Mouse (Mus musculus) c-Kit-positive CD71-negative TER-119-negative erythroid progenitor cells, embryonic 14.5 days (primary cell): ENCODE results near the gene Spryd4.
"Not testable (repeated sequence)": the region's sequence is repeated elsewhere in the genome, so short reads cannot be mapped to it uniquely, and the experiment has no call there.

Source experiments
- DNase-seq: peaks from one replicate; pipeline ENCODE4 v3.0.0-alpha.2; 2013; ENCODE audit warnings: low read depth

The Spryd4 gene

DNA sequence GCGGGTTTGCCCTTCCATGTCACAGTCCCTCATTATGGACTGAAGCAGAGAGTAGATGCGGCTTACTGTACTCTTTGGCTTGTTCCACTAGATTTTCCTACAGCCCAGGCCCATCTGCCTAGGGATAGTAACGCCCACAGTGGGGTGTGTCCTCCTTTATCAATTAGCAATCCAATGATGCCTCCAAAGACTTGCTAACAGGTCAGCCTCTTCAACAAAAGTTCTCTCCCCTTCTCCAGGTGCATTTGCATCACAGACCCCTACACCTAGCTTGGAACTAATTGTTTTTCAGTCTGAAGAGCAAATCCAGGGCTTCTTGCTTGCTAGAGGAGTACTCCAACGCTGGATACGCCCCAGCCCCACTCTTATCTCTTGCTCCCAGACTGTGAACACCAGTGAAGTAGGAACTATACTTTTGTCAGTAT is 24.4 kb downstream of the Spryd4 start:
- DNase-seq: no peak

DNA sequence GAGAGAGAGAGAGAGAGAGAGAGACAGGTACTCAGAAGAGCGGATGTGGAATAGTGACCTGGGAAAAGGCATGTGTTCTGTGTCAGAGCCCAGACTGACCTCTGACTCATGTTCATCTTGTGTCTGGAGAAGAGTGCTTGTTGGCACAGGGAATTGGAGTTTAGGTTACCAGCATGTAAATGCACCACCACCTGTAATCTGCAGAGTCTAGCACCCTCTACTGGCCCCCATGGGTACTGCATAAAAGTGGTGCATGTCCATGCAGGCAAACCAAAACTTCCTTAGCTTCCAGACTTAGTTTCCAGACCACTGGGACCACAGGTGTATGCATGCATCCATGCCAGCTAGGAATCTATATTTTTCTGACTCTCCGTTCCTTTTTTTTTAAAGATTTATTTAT is 25.6 kb downstream of the Spryd4 start:
- peak; percentile 88 for DNase-seq

DNA sequence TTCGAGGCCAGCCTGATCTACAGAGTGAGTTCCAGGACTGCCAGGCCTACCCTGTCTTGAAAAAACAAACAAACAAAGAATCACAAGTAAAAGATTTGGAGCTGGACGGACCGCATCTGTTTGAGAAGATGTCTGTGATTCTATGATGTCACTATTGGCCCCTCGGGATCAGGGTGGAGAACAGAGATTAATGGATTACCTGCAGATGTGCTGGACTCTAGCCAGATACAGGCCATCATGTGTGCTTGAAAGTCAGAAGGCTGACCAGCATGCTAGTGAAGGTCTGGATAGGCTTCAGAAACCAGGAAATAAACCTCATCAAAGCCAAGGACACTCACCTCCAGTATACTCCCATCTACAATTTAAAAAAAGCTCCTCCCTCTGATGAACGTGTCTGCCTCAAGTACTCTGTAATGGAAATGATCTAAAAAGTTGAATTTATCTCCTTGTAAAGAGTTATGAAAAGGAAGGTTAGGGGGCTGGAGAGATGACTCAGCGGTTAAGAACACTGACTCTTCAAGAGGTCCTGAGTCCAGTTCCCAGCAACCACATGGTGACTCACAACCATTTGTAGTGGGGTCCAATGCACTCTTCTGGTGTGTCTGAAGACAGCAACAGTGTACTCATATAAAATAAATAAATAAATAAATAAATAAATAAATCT is 26.2 kb downstream of the Spryd4 start:
- DNase-seq: no peak

DNA sequence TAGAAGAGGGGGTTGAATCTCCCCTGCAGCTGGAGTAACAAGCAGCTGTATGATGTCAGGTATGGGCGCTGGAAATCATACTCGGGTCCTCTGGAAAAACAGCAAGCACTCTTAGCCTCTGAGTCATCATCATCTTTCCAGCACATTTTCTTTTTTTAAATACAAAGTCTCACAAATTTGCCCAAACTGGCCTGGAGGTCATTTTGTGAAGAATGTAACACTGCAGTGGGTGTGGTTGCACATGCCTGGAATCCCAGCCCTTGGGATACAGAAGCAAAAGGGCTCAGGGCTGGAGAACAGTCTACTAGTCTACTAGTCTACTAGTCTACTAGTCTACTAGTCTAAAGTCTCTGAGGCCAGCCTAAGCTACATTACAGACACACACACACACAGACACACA is 27.3 kb downstream of the Spryd4 start:
- no peak for DNase-seq

DNA sequence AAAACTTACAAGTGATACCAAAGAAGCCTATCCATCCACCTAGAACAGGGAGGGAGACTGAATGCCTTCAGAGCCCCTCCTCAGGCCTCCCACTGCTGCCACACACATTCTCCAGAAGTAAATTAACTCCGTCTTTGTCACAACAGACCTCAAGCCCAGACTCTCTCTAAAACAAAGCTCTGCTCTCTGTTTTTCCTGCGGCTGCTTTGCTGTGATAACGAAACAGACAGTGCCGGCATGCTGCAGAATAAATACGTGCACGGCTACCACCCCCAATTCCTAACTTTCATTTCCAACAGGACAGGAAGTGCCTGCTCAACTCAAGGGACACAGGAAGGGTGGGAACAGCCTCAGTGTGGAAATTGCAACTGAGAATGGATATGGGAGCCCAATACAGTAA is 31.6 kb downstream of the Spryd4 start, which contains the start of gene Rbms2:
Gene Rbms2, minus strand, starts transcription at position 309 of the 400 bp plus-strand sequence.
- DNase-seq: no peak

DNA sequence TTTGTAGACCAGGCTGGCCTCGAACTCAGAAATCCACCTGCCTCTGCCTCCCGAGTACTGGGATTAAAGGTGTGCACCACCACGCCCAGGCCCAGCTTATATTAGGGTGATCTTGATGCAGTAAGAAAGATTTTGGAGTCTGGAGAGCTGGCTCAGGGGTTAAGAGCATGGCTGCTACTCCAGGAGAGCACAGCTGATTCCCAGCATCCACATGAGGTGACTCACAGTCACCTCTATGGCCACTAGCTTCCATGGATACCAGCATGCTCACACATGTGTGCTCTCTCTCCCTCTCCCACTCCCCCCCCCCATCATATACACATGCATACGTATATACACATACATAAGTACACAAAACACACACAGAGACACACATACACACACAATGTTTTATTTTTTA is 34.3 kb downstream of the Spryd4 start:
- DNase-seq: no peak

DNA sequence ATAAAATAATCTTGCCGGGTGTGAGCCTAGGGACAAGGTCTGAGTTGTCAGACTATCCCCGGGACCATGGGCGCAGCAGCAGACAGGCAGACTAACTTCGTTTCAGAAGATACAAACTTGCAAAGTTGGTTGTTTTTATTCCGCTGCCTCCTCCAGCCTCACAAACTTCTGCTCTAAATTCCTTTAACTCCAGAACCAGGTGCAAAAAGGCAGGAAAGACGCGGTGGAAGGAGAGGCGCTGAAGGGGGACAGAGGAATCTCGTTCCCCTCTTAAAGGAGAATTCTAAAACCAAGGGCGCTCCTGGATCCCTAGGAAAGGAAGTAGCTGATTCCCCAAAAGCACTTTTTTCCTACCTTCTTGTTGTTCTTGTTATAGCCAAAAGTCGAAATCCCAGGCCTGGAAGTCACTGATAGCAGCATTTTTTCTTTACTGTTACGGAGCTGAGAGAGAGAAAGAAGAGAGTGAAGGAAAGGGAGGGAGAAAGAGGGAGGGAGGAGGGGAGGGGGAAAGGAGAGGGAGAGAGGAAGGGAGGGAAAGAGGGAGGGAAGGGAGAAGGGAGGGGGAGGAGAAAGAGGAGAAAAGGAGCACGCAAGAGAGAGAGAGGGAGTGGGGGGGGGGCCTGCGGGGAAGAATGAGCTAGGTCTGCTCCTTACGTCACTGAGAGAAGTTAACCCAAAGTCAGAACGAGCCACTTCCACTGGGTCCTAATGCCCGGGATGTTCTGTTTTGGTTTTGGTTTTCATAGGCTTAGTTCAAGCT is 35.4 kb downstream of the Spryd4 start:
- peak; percentile 52 for DNase-seq

DNA sequence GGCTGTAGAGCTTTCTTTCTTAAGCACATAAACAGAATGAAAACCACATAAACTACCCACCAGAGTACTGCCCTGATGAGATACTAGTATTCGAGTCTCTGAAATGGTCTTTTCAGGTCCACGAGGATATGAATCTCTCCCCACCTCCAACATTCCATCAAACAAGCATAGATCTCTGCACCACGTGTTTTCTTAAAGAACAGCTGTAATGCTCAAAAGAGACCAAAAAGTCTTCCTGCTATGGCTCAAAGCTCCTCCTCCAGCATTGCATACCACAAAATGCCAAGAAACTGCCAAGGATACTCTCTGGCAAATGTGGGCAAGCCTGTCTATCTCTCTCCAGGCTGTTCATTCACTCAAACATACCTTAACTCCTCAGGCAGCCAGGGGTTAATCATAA is 36.3 kb downstream of the Spryd4 start:
- no peak for DNase-seq

DNA sequence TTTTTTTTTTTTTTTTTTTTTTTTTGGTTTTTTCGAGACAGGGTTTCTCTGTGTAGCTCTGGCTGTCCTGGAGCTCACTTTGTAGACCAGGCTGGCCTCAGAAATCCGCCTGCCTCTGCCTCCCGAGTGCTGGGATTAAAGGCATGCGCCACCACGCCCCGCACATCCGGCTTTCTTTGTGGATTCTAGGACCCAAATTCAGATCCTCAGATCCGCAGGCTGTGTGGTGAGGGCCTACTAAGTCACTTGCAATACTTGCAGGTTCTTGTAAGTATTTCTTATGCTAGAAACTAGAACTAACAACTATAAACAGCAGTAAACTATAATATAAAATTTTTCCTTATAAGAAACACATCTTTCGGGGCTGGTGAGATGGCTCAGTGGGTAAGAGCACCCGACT is 40.3 kb downstream of the Spryd4 start:
- DNase-seq: not testable (repeated sequence)

DNA sequence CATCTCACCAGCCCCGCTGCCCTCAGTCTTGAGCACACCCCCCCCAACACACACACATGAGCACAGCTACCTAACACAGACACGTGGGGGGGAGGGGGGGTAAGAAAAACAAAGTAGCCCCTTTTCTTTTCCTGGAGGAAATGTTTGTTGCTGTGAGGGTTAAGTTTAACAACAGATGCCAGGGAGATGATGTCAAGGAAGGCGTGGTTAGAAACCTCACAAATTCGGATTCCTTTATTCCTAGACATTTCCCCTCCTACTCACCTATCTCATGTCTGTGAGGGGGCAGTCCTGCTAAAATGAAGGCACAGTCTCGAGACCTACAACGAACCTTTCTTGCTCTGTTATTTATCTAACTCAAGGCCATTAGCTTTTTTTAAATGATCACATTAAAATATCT is 44.5 kb downstream of the Spryd4 start:
- DNase-seq: no peak

DNA sequence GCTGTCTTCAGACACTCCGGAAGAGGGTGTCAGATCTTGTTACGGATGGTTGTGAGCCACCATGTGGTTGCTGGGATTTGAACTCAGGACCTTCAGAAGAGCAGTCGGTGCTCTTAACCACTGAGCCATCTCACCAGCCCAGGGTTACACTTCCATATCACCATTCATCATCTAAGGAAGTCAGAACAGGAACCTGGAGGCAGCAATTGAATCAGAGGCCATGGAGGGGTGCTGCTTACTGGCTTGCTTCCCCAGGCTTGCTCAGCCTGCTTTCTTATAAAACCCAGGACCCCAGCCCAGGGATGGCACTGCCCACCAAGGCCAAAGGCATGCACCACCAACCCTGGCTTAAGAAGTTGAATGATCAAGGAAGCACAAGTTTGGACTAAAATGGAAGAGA is 45.9 kb downstream of the Spryd4 start:
- not testable (repeated sequence) for DNase-seq
